Mouse (Mus musculus): ENCODE data around the gene Pgm5.

Pgm5 gene

GRCm38 (mm10) chr19:24875129-24875870 lies 13.6 kb upstream of the Pgm5 start, which contains the start of gene Gm10053:
TSS of gene Gm10053 (plus strand) at chr19:24875686.
- in situ Hi-C loops (cut with MboI; ENCODE audit: low pct_unique_long_range_greater_than_20kb in 1 of 2, low sequenced_read_pairs in 2 of 2, unreplicated experiment in 1 of 2): loop anchor here in 1 of 2 experiments (10.0 kb wide), 1 partner anchor 170 kb away; no protein-coding TSS in a partner anchor

GRCm38 (mm10) chr19:24873873-24874272 lies 12.2 kb upstream of the Pgm5 start:
- in situ Hi-C loops (cut with MboI; ENCODE audit: low pct_unique_long_range_greater_than_20kb in 1 of 2, low sequenced_read_pairs in 2 of 2, unreplicated experiment in 1 of 2): loop anchor here (5.0 to 25.0 kb wide), 4 partner anchors 167 to 572 kb away; no protein-coding TSS in a partner anchor

GRCm38 (mm10) chr19:24871037-24871635 lies 9.5 kb upstream of the Pgm5 start:
- in situ Hi-C loops (cut with MboI; ENCODE audit: low pct_unique_long_range_greater_than_20kb in 1 of 2, low sequenced_read_pairs in 2 of 2, unreplicated experiment in 1 of 2): loop anchor here (5.0 to 25.0 kb wide), 4 partner anchors 164 to 569 kb away; no protein-coding TSS in a partner anchor

- in situ Hi-C loops (cut with MboI; ENCODE audit: low pct_unique_long_range_greater_than_20kb in 1 of 2, low sequenced_read_pairs in 2 of 2, unreplicated experiment in 1 of 2): loop anchor here in 1 of 2 experiments (25.0 kb wide), 1 partner anchor 553 kb away; no protein-coding TSS in a partner anchor
Measured at GRCm38 (mm10) chr19:24865436-24865835, 3.8 kb upstream of the Pgm5 start.

- in situ Hi-C loops (cut with MboI; ENCODE audit: low pct_unique_long_range_greater_than_20kb in 1 of 2, low sequenced_read_pairs in 2 of 2, unreplicated experiment in 1 of 2): loop anchor here in 1 of 2 experiments (25.0 kb wide), 1 partner anchor 549 kb away; no protein-coding TSS in a partner anchor
Measured at GRCm38 (mm10) chr19:24861276-24861611, 411 bp downstream of the Pgm5 start.

- in situ Hi-C loops (cut with MboI; ENCODE audit: low pct_unique_long_range_greater_than_20kb in 1 of 2, low sequenced_read_pairs in 2 of 2, unreplicated experiment in 1 of 2): loop anchor here in 1 of 2 experiments (25.0 kb wide), 1 partner anchor 539 kb away; no protein-coding TSS in a partner anchor
Measured at GRCm38 (mm10) chr19:24851456-24852315, 10.0 kb downstream of the Pgm5 start.

GRCm38 (mm10) chr19:24848844-24849243 lies 12.8 kb downstream of the Pgm5 start:
- in situ Hi-C loops (cut with MboI; ENCODE audit: low pct_unique_long_range_greater_than_20kb in 1 of 2, low sequenced_read_pairs in 2 of 2, unreplicated experiment in 1 of 2): no loop called here

- in situ Hi-C loops (cut with MboI; ENCODE audit: low pct_unique_long_range_greater_than_20kb in 1 of 2, low sequenced_read_pairs in 2 of 2, unreplicated experiment in 1 of 2): no loop called here
Measured at GRCm38 (mm10) chr19:24848345-24848744, 13.3 kb downstream of the Pgm5 start.

- in situ Hi-C loops (cut with MboI; ENCODE audit: low pct_unique_long_range_greater_than_20kb in 1 of 2, low sequenced_read_pairs in 2 of 2, unreplicated experiment in 1 of 2): no loop called here
Measured at GRCm38 (mm10) chr19:24845007-24845546, 16.6 kb downstream of the Pgm5 start.

- in situ Hi-C loops (cut with MboI; ENCODE audit: low pct_unique_long_range_greater_than_20kb in 1 of 2, low sequenced_read_pairs in 2 of 2, unreplicated experiment in 1 of 2): no loop called here
Measured at GRCm38 (mm10) chr19:24842080-24842479, 19.6 kb downstream of the Pgm5 start.

GRCm38 (mm10) chr19:24824517-24824916 lies 37.1 kb downstream of the Pgm5 start:
- in situ Hi-C loops (cut with MboI; ENCODE audit: low pct_unique_long_range_greater_than_20kb in 1 of 2, low sequenced_read_pairs in 2 of 2, unreplicated experiment in 1 of 2): no loop called here

- in situ Hi-C loops (cut with MboI; ENCODE audit: low pct_unique_long_range_greater_than_20kb in 1 of 2, low sequenced_read_pairs in 2 of 2, unreplicated experiment in 1 of 2): no loop called here
Measured at GRCm38 (mm10) chr19:24815661-24816221, 45.9 kb downstream of the Pgm5 start.

- in situ Hi-C loops (cut with MboI; ENCODE audit: low pct_unique_long_range_greater_than_20kb in 1 of 2, low sequenced_read_pairs in 2 of 2, unreplicated experiment in 1 of 2): no loop called here
Measured at GRCm38 (mm10) chr19:24812861-24813293, 48.8 kb downstream of the Pgm5 start.

- in situ Hi-C loops (cut with MboI; ENCODE audit: low pct_unique_long_range_greater_than_20kb in 1 of 2, low sequenced_read_pairs in 2 of 2, unreplicated experiment in 1 of 2): no loop called here
Measured at GRCm38 (mm10) chr19:24812106-24812810, 49.4 kb downstream of the Pgm5 start.

GRCm38 (mm10) chr19:24811451-24811850 lies 50.2 kb downstream of the Pgm5 start:
- in situ Hi-C loops (cut with MboI; ENCODE audit: low pct_unique_long_range_greater_than_20kb in 1 of 2, low sequenced_read_pairs in 2 of 2, unreplicated experiment in 1 of 2): no loop called here

- in situ Hi-C loops (cut with MboI; ENCODE audit: low pct_unique_long_range_greater_than_20kb in 1 of 2, low sequenced_read_pairs in 2 of 2, unreplicated experiment in 1 of 2): no loop called here
Measured at GRCm38 (mm10) chr19:24806013-24806412, 55.6 kb downstream of the Pgm5 start.

- in situ Hi-C loops (cut with MboI; ENCODE audit: low pct_unique_long_range_greater_than_20kb in 1 of 2, low sequenced_read_pairs in 2 of 2, unreplicated experiment in 1 of 2): no loop called here
Measured at GRCm38 (mm10) chr19:24797606-24798005, 64.0 kb downstream of the Pgm5 start.

GRCm38 (mm10) chr19:24794350-24794749 lies 67.3 kb downstream of the Pgm5 start:
- in situ Hi-C loops (cut with MboI; ENCODE audit: low pct_unique_long_range_greater_than_20kb in 1 of 2, low sequenced_read_pairs in 2 of 2, unreplicated experiment in 1 of 2): no loop called here

Measured in mouse embryonic stem cell (cell line).